Mouse (Mus musculus) lung, postnatal 0 days (tissue): ENCODE data around the gene Mtrex. TPM values are rescaled to one million over a fixed set of nuclear protein-coding genes. Genes with fewer than 3 reads are reported as not detected.

Source experiments
- ATAC-seq: fragments of 200-750 bp; cut with Nextera tagmentation; 2 replicates; pipeline ENCODE4 v1.8.0; 2017; ENCODE audit warnings: moderate library complexity
- DNase-seq: peaks from one replicate; pipeline ENCODE4 v3.0.0-alpha.2; 2016; ENCODE audit warnings: low spot score
- H3K27ac ChIP-seq: fragments of 300-500 bp; sonication (generic); 2 replicates; pipeline ENCODE4 v1.5.1; 2014; ENCODE audit warnings: antibody characterized with exemption, mild to moderate bottlenecking, low read length, mixed read lengths
- H3K27me3 ChIP-seq: fragments of 300-500 bp; sonication (generic); replicated peaks from 2 replicates; pipeline ENCODE4 v1.6.1; 2014; ENCODE audit warnings: low read length, mixed read lengths; ENCODE audit not compliant: insufficient read depth
- H3K36me3 ChIP-seq: fragments of 300-500 bp; sonication (generic); 2 replicates; pipeline ENCODE4 v1.6.1; 2014; ENCODE audit warnings: low read length, mixed read lengths; ENCODE audit not compliant: insufficient read depth
- H3K4me1 ChIP-seq: fragments of 300-500 bp; sonication (generic); 2 replicates; pipeline ENCODE4 v1.6.1; 2014; ENCODE audit warnings: antibody characterized with exemption, low read depth, low read length, mixed read lengths; ENCODE audit not compliant: insufficient read depth
- H3K4me2 ChIP-seq: fragments of 300-500 bp; sonication (generic); replicated peaks from 2 replicates; pipeline ENCODE4 v1.6.1; 2014; ENCODE audit warnings: low read depth, mild to moderate bottlenecking, low read length, moderate library complexity, mixed read lengths
- H3K4me3 ChIP-seq: fragments of 300-500 bp; sonication (generic); 2 replicates; pipeline ENCODE4 v1.5.1; 2014; ENCODE audit warnings: low read depth, low read length
- H3K9ac ChIP-seq: fragments of 300-500 bp; sonication (generic); replicated peaks from 2 replicates; pipeline ENCODE4 v1.6.1; 2014; ENCODE audit warnings: low read depth, mild to moderate bottlenecking
- H3K9me3 ChIP-seq: fragments of 300-500 bp; sonication (generic); 2 replicates; pipeline ENCODE4 v1.6.1; 2016; ENCODE audit warnings: low read length, mixed read lengths
- CTCF ChIP-seq: IDR thresholded peaks from 2 replicates; pipeline ENCODE4 v1.5.1; 2016; ENCODE audit warnings: antibody characterized with exemption, mild to moderate bottlenecking
- EP300 ChIP-seq: IDR thresholded peaks from 2 replicates; pipeline ENCODE4 v1.6.1; 2016; ENCODE audit warnings: antibody characterized with exemption, mild to moderate bottlenecking, control low read depth
- WGBS: fragments of 180-500 bp; shearing (Covaris S2); extraction: QIAGEN DNeasy Blood & Tissue Kit; methylation state at CpG from one replicate; pipeline ENCODE4 v1.1.7; 2014; 5-methylcytosine and 5-hydroxymethylcytosine counted together
- polyA plus RNA-seq: library from polyadenylated mRNA; unstranded; fragments of >200 nt; fragmentation: Nextera tagmentation; extraction: Ambion mirVana; gene quantifications from 2 replicates; pipeline ENCODE4 v1.2.1, GENCODE M21; 2015

Mtrex gene
- polyA plus RNA-seq, 1 experiment from 2014 or later: 24.3 TPM

GRCm38 (mm10) chr13:112945900-112946299 is 18.7 kb upstream of the Mtrex start:
- Histone ChIP-seq H3K36me3 (peaks cover 26% of the 10 kb centered on the region; the same call in 1 of the 2 replicates), H3K9ac (no peak overlapping the region), H3K9me3 (no peaks in the 10 kb centered on the region), H3K27ac (no peak overlapping the region), H3K4me3 (no peak overlapping the region), H3K4me1 (no peaks in the 10 kb centered on the region), H3K4me2 (no peak overlapping the region), H3K27me3 (no peaks in the 10 kb centered on the region)
- peak; percentile 19 for DNase-seq
- no peak for ATAC-seq
- WGBS: 88% methylated on average over 6 of the region's 6 CpGs
- TF ChIP-seq CTCF (no peak), EP300 (no peak)

- Histone ChIP-seq H3K9me3 (no peaks in the 10 kb centered on the region), H3K27ac (no peak overlapping the region), H3K36me3 (peaks cover 26% of the 10 kb centered on the region; the same call in 1 of the 2 replicates), H3K4me1 (no peaks in the 10 kb centered on the region), H3K4me2 (no peak overlapping the region), H3K4me3 (no peak overlapping the region), H3K27me3 (no peaks in the 10 kb centered on the region), H3K9ac (no peak overlapping the region)
- TF ChIP-seq EP300 (no peak), CTCF (no peak)
- WGBS: 95% methylated on average over 9 of the region's 9 CpGs
- ATAC-seq (no peak), DNase-seq (no peak)
These were observed 18.1 kb upstream of the Mtrex start for GRCm38 (mm10) chr13:112945312-112945711.

- ATAC-seq (no peak), DNase-seq (no peak)
- 61% methylated on average over 15 of the region's 15 CpGs for WGBS
- H3K36me3 ChIP-seq: peaks cover 21% of the 10 kb centered on the region; the same call in 1 of the 2 replicates
- no peak overlapping the region for H3K4me2 ChIP-seq
- H3K4me1 ChIP-seq: no peaks in the 10 kb centered on the region
- no peak overlapping the region for H3K4me3 ChIP-seq
- H3K27ac ChIP-seq: no peak overlapping the region
- no peaks in the 10 kb centered on the region for H3K27me3 ChIP-seq
- H3K9me3 ChIP-seq: no peaks in the 10 kb centered on the region
- H3K9ac ChIP-seq: no peak overlapping the region
- TF ChIP-seq EP300 (no peak), CTCF (no peak)
These were observed 14.7 kb upstream of the Mtrex start for GRCm38 (mm10) chr13:112941879-112942330.

GRCm38 (mm10) chr13:112938130-112938529 is 10.9 kb upstream of the Mtrex start:
- H3K9ac ChIP-seq: no peak overlapping the region
- ATAC-seq: peak; percentile 91
- no peaks in the 10 kb centered on the region for H3K27me3 ChIP-seq
- no peak overlapping the region for H3K4me3 ChIP-seq
- 0 out of 2 replicates have a peak overlapping the region, but pooled peaks have one; percentile 5 for H3K4me2 ChIP-seq
- TF ChIP-seq EP300 (peak; percentile 74), CTCF (no peak)
- no peaks in the 10 kb centered on the region for H3K4me1 ChIP-seq
- peak; percentile 82 for DNase-seq
- 76% methylated on average over 8 of the region's 8 CpGs for WGBS
- H3K36me3 ChIP-seq: peaks cover 17% of the 10 kb centered on the region; the same call in 1 of the 2 replicates
- H3K9me3 ChIP-seq: no peaks in the 10 kb centered on the region
- H3K27ac ChIP-seq: no peak overlapping the region; the same call in 1 of the 2 replicates

- 6% methylated on average over 8 of the region's 8 CpGs for WGBS
- TF ChIP-seq EP300 (no peak), CTCF (no peak)
- H3K9me3 ChIP-seq: no peaks in the 10 kb centered on the region
- peaks cover 6% of the 10 kb centered on the region for H3K4me1 ChIP-seq
- H3K27ac ChIP-seq: peak overlapping the region; percentile 82
- ATAC-seq (no peak), DNase-seq (peak; percentile 38)
- 0 out of 2 replicates have a peak, but pooled peaks cover 6% of the 10 kb centered on the region for H3K36me3 ChIP-seq
- peak overlapping the region; percentile 71 for H3K4me3 ChIP-seq
- peak overlapping the region; percentile 91 for H3K4me2 ChIP-seq
- H3K9ac ChIP-seq: peak overlapping the region; percentile 77
- no peaks in the 10 kb centered on the region for H3K27me3 ChIP-seq
These were observed 955 bp upstream of the Mtrex start for GRCm38 (mm10) chr13:112928038-112928668.

- no peak for TF ChIP-seq EP300
- TF ChIP-seq CTCF: no peak
- Histone ChIP-seq H3K4me1 (peaks cover 6% of the 10 kb centered on the region), H3K4me2 (peak overlapping the region; percentile 91), H3K27me3 (no peaks in the 10 kb centered on the region), H3K27ac (peak overlapping the region; percentile 82), H3K9me3 (no peaks in the 10 kb centered on the region), H3K9ac (peak overlapping the region; percentile 64), H3K4me3 (peak overlapping the region; percentile 71), H3K36me3 (no peaks in the 10 kb centered on the region)
- no peak for ATAC-seq
- WGBS: under 1% methylated on average over 19 of the region's 19 CpGs
- peak; percentile 60 for DNase-seq
These were observed 402 bp downstream of the Mtrex start for GRCm38 (mm10) chr13:112926796-112927195.
